Mouse (Mus musculus): ENCODE data around the gene Thap12. TPM values are rescaled to one million over a fixed set of nuclear protein-coding genes. Genes with fewer than 3 reads are reported as not detected.

The Thap12 gene
- polyA plus RNA-seq, 1 experiment from 2014 or later, result 43.4 TPM

Other genes starting within 250 kb of the Thap12 start
- gene Lrrc32, start 213.8 kb upstream of the Thap12 start, polyA plus RNA-seq (2015; fragmentation: Nextera tagmentation; extraction: Ambion mirVana), result 12.4 and 12.5 TPM in 2 replicates
- 15.7 and 19.6 TPM in 2 replicates for gene Emsy, start 46.3 kb upstream of the Thap12 start, polyA plus RNA-seq (2015; fragmentation: Nextera tagmentation; extraction: Ambion mirVana)
- 1.7 and 1.8 TPM in 2 replicates for gene Wnt11, start 132.0 kb downstream of the Thap12 start, polyA plus RNA-seq (2015; fragmentation: Nextera tagmentation; extraction: Ambion mirVana)